9 mouse cellular contexts compared by ENCODE assay signal in the genomic region with DNA sequence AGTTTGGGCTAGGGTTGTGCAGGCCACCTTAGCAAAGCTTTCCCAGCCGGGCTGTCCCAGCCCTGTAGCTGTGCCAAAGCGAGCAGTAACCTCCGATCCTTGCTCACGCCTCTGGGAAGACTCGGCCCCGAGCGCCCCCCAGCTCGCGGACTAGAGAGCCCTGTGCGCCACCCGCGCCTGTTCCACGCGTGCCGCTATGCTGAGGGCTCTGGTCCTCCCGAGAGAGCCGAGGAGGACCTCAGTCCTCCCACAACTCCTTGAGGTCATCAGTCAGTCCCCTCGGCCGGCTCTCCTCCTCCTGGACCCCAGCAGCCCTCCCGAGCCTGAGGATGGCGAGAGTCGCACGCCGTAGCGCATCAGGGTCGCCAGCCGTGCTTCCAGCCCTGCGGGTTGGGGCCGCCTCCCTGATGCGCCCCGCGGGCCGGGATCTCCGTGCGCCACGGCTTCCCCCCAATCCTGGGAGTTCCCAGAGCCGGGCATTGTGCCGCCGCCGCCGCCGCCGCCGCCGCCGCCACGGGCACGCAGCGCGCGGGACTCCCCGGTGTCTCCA. TPM values are rescaled to one million over a fixed set of nuclear protein-coding genes. Genes with fewer than 3 reads are reported as not detected.
DNase-seq lines count a peak whose midpoint lies in the region; ATAC-seq lines count a peak whose summit lies in the region.
"Had no signal": no experiment of that assay in that cellular context is flagged by ENCODE, and none has a peak within 500 bp of the region (broad histone marks: within the 10 kb centered on the region; RNA-seq: fewer than 3 reads in every experiment).

No protein-coding gene starts in this region.

- intact Hi-C loops in heart, postnatal 10 days (cut with DNase I) = no loop called here

- H3K9me3 ChIP-seq in heart, embryonic 16.5 days (replicated peaks; ENCODE audit: control insufficient read depth, low read length) = no peaks in the 10 kb centered on the region
- no peaks in the 10 kb centered on the region for H3K9me3 ChIP-seq in forebrain, embryonic 13.5 days (replicated peaks)
- H3K9me3 ChIP-seq in midbrain, embryonic 12.5 days = no peaks in the 10 kb centered on the region

- no peaks in the 10 kb centered on the region for H3K36me3 ChIP-seq in heart, embryonic 16.5 days (ENCODE audit: control insufficient read depth, insufficient read depth)
- no peaks in the 10 kb centered on the region for H3K36me3 ChIP-seq in forebrain, embryonic 13.5 days (ENCODE audit: poor library complexity, severe bottlenecking)
- H3K36me3 ChIP-seq in midbrain, embryonic 12.5 days = no peaks in the 10 kb centered on the region

- H3K4me2 ChIP-seq in heart, embryonic 16.5 days (ENCODE audit: low read depth, low read length) = peak overlapping the region; percentile 62
- peak overlapping the region; percentile 93 for H3K4me2 ChIP-seq in forebrain, embryonic 13.5 days
- H3K4me2 ChIP-seq in midbrain, embryonic 12.5 days (replicated peaks) = peak overlapping the region; percentile 98

- ATAC-seq in heart, embryonic 16.5 days (replicated peaks; ENCODE audit: extremely low read depth, insufficient read depth, low FRiP score) = no peak
- peak; percentile 42 for ATAC-seq in forebrain, embryonic 13.5 days
- peak; percentile 18; the same call in 1 of the 2 replicates for ATAC-seq in midbrain, embryonic 12.5 days (ENCODE audit: low FRiP score, low read depth)

- peaks cover 8% of the 10 kb centered on the region for H3K4me1 ChIP-seq in heart, embryonic 16.5 days (ENCODE audit: control insufficient read depth, insufficient read depth, low read length)
- H3K4me1 ChIP-seq in forebrain, embryonic 13.5 days = peaks cover 58% of the 10 kb centered on the region
- peaks cover 60% of the 10 kb centered on the region for H3K4me1 ChIP-seq in midbrain, embryonic 12.5 days

- peak overlapping the region; percentile 45 for H3K4me3 ChIP-seq in heart, embryonic 16.5 days (ENCODE audit: low read length)
- H3K4me3 ChIP-seq in forebrain, embryonic 13.5 days = peak overlapping the region; percentile 77
- peak overlapping the region; percentile 76 for H3K4me3 ChIP-seq in midbrain, embryonic 12.5 days

- WGBS in heart, embryonic 16.5 days = 2% methylated on average over 49 of the region's 52 CpGs
- WGBS in forebrain, embryonic 13.5 days = under 1% methylated on average over 52 of the region's 52 CpGs
- under 1% methylated on average over 38 of the region's 52 CpGs for WGBS in midbrain, embryonic 12.5 days

- no peak overlapping the region for H3K27ac ChIP-seq in heart, embryonic 16.5 days (ENCODE audit: low read length)
- H3K27ac ChIP-seq in forebrain, embryonic 13.5 days = peak overlapping the region; percentile 93
- H3K27ac ChIP-seq in midbrain, embryonic 12.5 days (replicated peaks) = peak overlapping the region; percentile 93

- peaks cover 67% of the 10 kb centered on the region for H3K27me3 ChIP-seq in heart, embryonic 16.5 days (ENCODE audit: control insufficient read depth, insufficient read depth, low read length)
- peaks cover 45% of the 10 kb centered on the region for H3K27me3 ChIP-seq in forebrain, embryonic 13.5 days
- H3K27me3 ChIP-seq in midbrain, embryonic 12.5 days = peaks cover 68% of the 10 kb centered on the region

- no peak overlapping the region for H3K9ac ChIP-seq in heart, embryonic 16.5 days (ENCODE audit: low read length)
- H3K9ac ChIP-seq in forebrain, embryonic 13.5 days = peak overlapping the region; percentile 93
- peak overlapping the region; percentile 85 for H3K9ac ChIP-seq in midbrain, embryonic 12.5 days (replicated peaks)

- DNase-seq in heart, postnatal 10 days = no peak
- peak; percentile 80 for DNase-seq in brain, adult 2 months (ENCODE audit: low read depth, low spot score)
- DNase-seq in yolk sac, embryonic 10.5 days (ENCODE audit: low spot score) = no peak
- DNase-seq in kidney, adult 8-10 months = no peak
- DNase-seq in adrenal gland, adult 18-20 months (ENCODE audit: low spot score in 2 of 2) = no peak

RNA-seq across cellular contexts. Expression of gene Rbfox3, which starts 2.9 kb away (rescaled TPM):
- polyA plus RNA-seq in heart, embryonic 16.5 days (2015; fragmentation: Nextera tagmentation; extraction: Ambion mirVana) = 0.09 and 0.16 TPM in 2 replicates
- total RNA-seq in heart, postnatal 10 days (2021) = under 1 TPM in 1 of 2 experiments, not detected in 1; 0.36 TPM
- polyA plus RNA-seq in forebrain, embryonic 13.5 days (2015; fragmentation: Nextera tagmentation; extraction: Ambion mirVana) = 32.0 and 34.0 TPM in 2 replicates
- polyA plus RNA-seq in midbrain, embryonic 12.5 days (2016; fragmentation: Nextera tagmentation; extraction: Ambion mirVana) = 16.0 and 17.0 TPM in 2 replicates
- 1 to 10 TPM; 3.7 to 5.0 TPM for total RNA-seq in adrenal gland, adult 18-20 months (2021)
- total RNA-seq: megakaryocyte-erythroid progenitor cell, adult 5-6 weeks had no signal

Comparison
In these comparisons a context has a peak if more than half of its experiments do, and no peak if none do; other contexts are left out.
1. RNA of gene Rbfox3, which starts 2.9 kb away (polyA plus RNA-seq): 32.0 to 34.0 TPM in forebrain, embryonic 13.5 days and 16.0 to 17.0 TPM in midbrain, embryonic 12.5 days; 0.09 to 0.16 TPM in heart, embryonic 16.5 days; every median in the first group is over 10 times any median in the second.
2. Peak in every context shown above with its lines, with median percentiles within 50 percentile points of each other: H3K4me2 ChIP-seq and H3K4me3 ChIP-seq.